Mouse (Mus musculus) heart, adult 2 months (tissue): ENCODE results near the gene Rpl3l. TPM values are rescaled to one million over a fixed set of nuclear protein-coding genes. Genes with fewer than 3 reads are reported as not detected.

Source experiments
- DNase-seq, 2 experiments: peaks; one replicate each; pipeline ENCODE4 v3.0.0; 2021
- H3K27ac ChIP-seq: fragments of 200-600 bp; 2 replicates; pipeline ENCODE4 v1.8.1; 2022
- H3K27me3 ChIP-seq: fragments of 200-500 bp; 2 replicates; pipeline ENCODE4 v1.6.1; 2012; ENCODE audit warnings: mild to moderate bottlenecking, low read length, inconsistent platforms, mixed read lengths; ENCODE audit not compliant: control insufficient read depth, insufficient read depth
- H3K36me3 ChIP-seq: fragments of 200-500 bp; 2 replicates; pipeline ENCODE4 v1.6.1; 2012; ENCODE audit warnings: low read length, inconsistent platforms; ENCODE audit not compliant: control insufficient read depth, insufficient read depth
- H3K4me1 ChIP-seq: fragments of 200-500 bp; 2 replicates; pipeline ENCODE4 v1.6.1; 2011; ENCODE audit warnings: low read length; ENCODE audit not compliant: control insufficient read depth, insufficient read depth
- H3K4me3 ChIP-seq: fragments of 200-600 bp; 2 replicates; pipeline ENCODE4 v1.8.1; 2022
- H3K79me2 ChIP-seq: fragments of 200-500 bp; replicated peaks from 2 replicates; pipeline ENCODE4 v1.6.1; 2012; ENCODE audit warnings: mild to moderate bottlenecking, inconsistent platforms, low read length, moderate library complexity, mixed read lengths; ENCODE audit not compliant: control insufficient read depth, insufficient read depth
- H3K9ac ChIP-seq: fragments of 200-500 bp; 2 replicates; pipeline ENCODE4 v1.6.1; 2012; ENCODE audit warnings: low read depth, mild to moderate bottlenecking, control low read depth, inconsistent platforms, low read length, mixed read lengths
- CTCF ChIP-seq: fragments of 200-600 bp; IDR thresholded peaks from 2 replicates; pipeline ENCODE4 v1.8.1; 2022; ENCODE audit warnings: antibody characterized with exemption, mild to moderate bottlenecking, moderate library complexity
- EP300 ChIP-seq: fragments of 200-500 bp; IDR thresholded peaks from 2 replicates; pipeline ENCODE4 v1.6.1; 2011; ENCODE audit warnings: low read depth, low read length, control low read depth; ENCODE audit not compliant: insufficient read depth
- POLR2A ChIP-seq: fragments of 200-500 bp; IDR thresholded peaks from 2 replicates; pipeline ENCODE4 v1.6.1; 2011; ENCODE audit warnings: mild to moderate bottlenecking, low read depth, low read length, control low read depth; ENCODE audit not compliant: insufficient read depth
- WGBS: fragments of 180-500 bp; shearing (Covaris S2); methylation state at CpG from one replicate; pipeline ENCODE4 v1.1.7; 2018; 5-methylcytosine and 5-hydroxymethylcytosine counted together
- intact Hi-C: fragments of 180-260 bp; cut with DNase I; formaldehyde crosslinking; loops from one replicate; pipeline ENCODE4 v1.15.1; 2025
- long read RNA-seq: library from polyadenylated mRNA; stranded (forward); transcript quantifications from one replicate; pipeline ENCODE4 v2.0.0, GENCODE M21; 2021
- polyA plus RNA-seq: library from polyadenylated mRNA; depleted of rRNA; stranded (reverse); fragments of >200 nt; gene quantifications from 2 replicates; pipeline ENCODE4 v1.2.3, GENCODE M21; 2012; rRNA removed
- total RNA-seq, 2 experiments: library from RNA; stranded (reverse); gene quantifications; 2 replicates each; pipeline ENCODE4 v1.2.3; 2021

Rpl3l gene
- total RNA-seq: 100 to 1,000 TPM; 386 to 472 TPM
- polyA plus RNA-seq: 213 and 215 TPM in 2 replicates
- long read RNA-seq, transcript Rpl3l-202 (10 exons, 1,375 nt): major isoform, 105 of 168 reads
- long read RNA-seq, partial matches to known transcripts: 49 of 168 reads
- long read RNA-seq, other reads (novel, unspliced or antisense): 11 of 168 reads

GRCm38 (mm10) chr17:24727618-24728017 is at the start of gene Rpl3l:
TSS of gene Rpl3l (plus strand) at chr17:24727820.
- TF ChIP-seq EP300 (no peak), POLR2A (peak; percentile 65; the same call in 1 of the 2 replicates)
- 56% methylated on average over 2 of the region's 2 CpGs for WGBS
- peak within 1 kb of the TSS; percentile 44 for H3K4me3 ChIP-seq
- H3K79me2 ChIP-seq: no peaks in the 10 kb centered on the region
- H3K9ac ChIP-seq: peak within 1 kb of the TSS; percentile 60
- DNase-seq: peak; percentile 55 to 65
- intact Hi-C loops: no loop called here
- H3K4me1 ChIP-seq: peaks cover 2% of the 10 kb centered on the region
- H3K27me3 ChIP-seq: no peaks in the 10 kb centered on the region
- no peaks in the 10 kb centered on the region for H3K36me3 ChIP-seq
- H3K27ac ChIP-seq: peak within 1 kb of the TSS; percentile 87

- DNase-seq: no peak
- Histone ChIP-seq H3K36me3 (no peaks in the 10 kb centered on the region), H3K4me3 (no peak overlapping the region), H3K27ac (no peak overlapping the region), H3K27me3 (peaks cover 4% of the 10 kb centered on the region), H3K4me1 (no peaks in the 10 kb centered on the region), H3K79me2 (no peaks in the 10 kb centered on the region), H3K9ac (no peak overlapping the region)
- TF ChIP-seq EP300 (no peak), CTCF (no peak), POLR2A (no peak)
- intact Hi-C loops: no loop called here
- 43% methylated on average over 16 of the region's 16 CpGs for WGBS
Observed at GRCm38 (mm10) chr17:24686514-24686913, 41.1 kb upstream of the Rpl3l start.

GRCm38 (mm10) chr17:24687146-24687595 is 40.4 kb upstream of the Rpl3l start:
- no peaks in the 10 kb centered on the region for H3K79me2 ChIP-seq
- intact Hi-C loops: no loop called here
- H3K4me3 ChIP-seq: peak overlapping the region; percentile 33
- H3K27ac ChIP-seq: no peak overlapping the region
- peak; percentile 58 to 68 for DNase-seq
- H3K4me1 ChIP-seq: no peaks in the 10 kb centered on the region
- WGBS: 2% methylated on average over 24 of the region's 25 CpGs
- peak overlapping the region; percentile 43 for H3K9ac ChIP-seq
- peaks cover 4% of the 10 kb centered on the region for H3K27me3 ChIP-seq
- TF ChIP-seq EP300 (no peak), CTCF (no peak), POLR2A (no peak)
- no peaks in the 10 kb centered on the region for H3K36me3 ChIP-seq

DNA sequence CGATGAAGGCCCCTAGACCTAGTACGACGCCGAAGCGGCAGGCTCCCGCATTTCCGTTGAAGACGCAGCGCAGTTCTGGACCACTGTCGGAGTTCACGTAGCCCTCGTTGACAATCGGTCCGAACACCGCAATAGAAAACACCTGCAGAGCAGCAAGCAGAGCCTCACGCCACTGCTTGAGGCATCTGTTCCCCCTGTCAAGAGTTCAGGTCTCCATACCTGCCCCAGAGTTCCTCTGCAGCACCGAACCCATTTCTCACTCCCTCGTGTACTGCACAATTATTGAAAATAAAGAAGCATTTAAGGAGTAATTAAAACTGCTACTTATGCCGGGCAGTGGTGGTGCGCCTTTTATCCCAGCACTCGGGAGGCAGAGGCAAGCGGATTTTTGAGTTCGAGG is 40.0 kb upstream of the Rpl3l start:
- Histone ChIP-seq H3K4me1 (no peaks in the 10 kb centered on the region), H3K36me3 (no peaks in the 10 kb centered on the region), H3K79me2 (no peaks in the 10 kb centered on the region), H3K4me3 (peak overlapping the region; percentile 33), H3K27me3 (peaks cover 4% of the 10 kb centered on the region), H3K9ac (peak overlapping the region; percentile 43), H3K27ac (no peak overlapping the region)
- no peak for DNase-seq
- intact Hi-C loops: no loop called here
- no peak for TF ChIP-seq CTCF
- TF ChIP-seq POLR2A: no peak
- TF ChIP-seq EP300: no peak
- 23% methylated on average over 23 of the region's 23 CpGs for WGBS

DNA sequence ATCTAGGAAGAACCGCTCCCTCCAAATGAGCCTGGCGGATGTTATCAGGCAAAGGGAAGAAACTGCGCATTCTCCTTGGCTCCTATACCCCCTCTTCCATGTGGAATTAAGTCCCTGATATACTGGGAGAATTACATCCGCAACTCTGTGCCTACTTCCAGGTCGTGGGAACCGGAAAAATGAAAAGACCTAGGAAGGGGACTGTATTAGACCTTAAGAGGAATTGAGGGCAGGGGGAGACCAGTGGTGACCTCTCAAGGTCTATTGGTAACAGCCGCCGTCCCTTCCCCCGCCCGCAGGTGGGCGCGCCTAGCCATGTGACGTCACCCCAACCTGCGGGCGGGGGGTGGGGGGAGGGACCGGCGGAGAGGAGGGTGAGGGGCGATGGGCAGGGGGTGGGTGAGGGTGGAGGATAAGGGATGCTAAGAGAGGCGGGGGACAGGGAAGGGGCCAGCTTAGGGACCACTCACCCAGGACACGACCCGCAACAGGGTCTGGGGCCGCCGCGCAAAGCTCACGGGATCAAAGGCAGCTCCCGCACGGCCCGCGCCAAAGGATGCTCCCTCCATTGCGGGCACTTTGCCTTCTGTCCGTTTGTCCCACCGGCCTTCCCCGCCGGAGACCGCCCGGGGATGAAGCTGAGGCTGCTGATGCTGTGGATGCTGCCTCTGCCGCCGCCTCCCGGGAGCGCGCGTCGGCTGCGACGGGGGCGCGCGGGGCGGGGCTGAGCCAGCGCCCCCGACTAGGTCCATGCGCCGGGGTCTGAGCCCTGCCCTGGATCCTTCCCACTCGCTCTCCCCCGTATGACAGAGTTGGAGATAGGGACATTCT is 38.2 kb upstream of the Rpl3l start, which contains the start of gene Syngr3:
TSS of gene Syngr3 (minus strand) at position 705 of the 831 bp plus-strand sequence.
- 2% methylated on average over 49 of the region's 55 CpGs for whole genome bisulfite sequencing
- Histone ChIP-seq H3K27me3 (peaks cover 4% of the 10 kb centered on the region), H3K4me3 (peak within 1 kb of the TSS; percentile 37), H3K9ac (0 out of 2 replicates have a peak within 1 kb of the TSS, but pooled peaks have one; percentile 33), H3K27ac (no peak within 1 kb of the TSS), H3K79me2 (no peaks in the 10 kb centered on the region), H3K36me3 (no peaks in the 10 kb centered on the region), H3K4me1 (no peaks in the 10 kb centered on the region)
- DNase-seq: no peak
- intact Hi-C loops: no loop called here
- TF ChIP-seq EP300 (no peak), CTCF (no peak), POLR2A (no peak)

DNA sequence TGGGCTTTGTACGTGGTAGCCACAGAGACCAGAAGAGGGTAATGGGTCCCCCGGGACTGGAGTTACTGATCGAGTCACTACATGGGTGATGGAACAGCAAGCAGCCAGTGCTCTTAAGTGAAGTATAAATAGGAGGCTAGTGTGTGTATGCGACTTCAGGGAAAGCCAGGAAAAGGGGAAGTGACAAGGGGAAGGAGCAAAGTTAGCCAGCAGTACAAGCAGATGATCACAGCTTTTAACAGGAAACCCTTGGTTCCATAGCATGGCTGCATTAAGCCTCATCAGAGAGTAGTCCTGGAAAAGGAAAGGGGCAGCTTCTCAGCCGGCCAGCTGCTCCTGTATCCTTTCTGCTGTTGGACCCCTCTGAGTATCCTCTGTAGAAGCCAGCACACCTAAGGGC is 35.2 kb upstream of the Rpl3l start:
- WGBS: 64% methylated on average over 5 of the region's 5 CpGs
- Histone ChIP-seq H3K4me1 (no peaks in the 10 kb centered on the region; the same call in 1 of the 2 replicates), H3K27me3 (peaks cover 4% of the 10 kb centered on the region), H3K4me3 (no peak overlapping the region), H3K9ac (no peak overlapping the region), H3K79me2 (no peaks in the 10 kb centered on the region), H3K27ac (no peak overlapping the region), H3K36me3 (no peaks in the 10 kb centered on the region)
- TF ChIP-seq POLR2A: no peak
- TF ChIP-seq EP300: no peak
- intact Hi-C loops: no loop called here
- DNase-seq: no peak
